Mouse (Mus musculus): ENCODE measurements around the gene H2-Ke6.
"Not testable (repeated sequence)": the region's sequence is repeated elsewhere in the genome, so short reads cannot be mapped to it uniquely, and the experiment has no call there.

Gene H2-Ke6

DNA sequence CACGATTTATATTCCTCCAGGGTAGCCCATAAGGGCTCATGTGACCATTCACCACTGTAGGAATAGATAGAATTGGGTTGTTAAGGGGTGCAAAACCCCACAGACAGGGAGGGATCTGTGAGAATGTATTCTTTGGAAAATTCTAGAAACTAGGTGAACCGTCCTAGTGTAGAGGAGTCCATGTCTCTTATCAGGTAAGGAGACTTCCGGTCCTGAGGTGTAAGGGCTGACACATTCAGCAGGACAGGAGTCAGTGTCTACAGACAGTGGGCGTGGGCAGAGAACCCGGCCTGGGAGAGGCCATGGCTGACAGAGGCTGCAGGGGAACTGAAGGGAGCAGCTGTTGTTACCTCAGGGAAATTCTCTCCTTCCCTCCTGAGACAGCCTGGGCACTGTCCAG is 29.2 kb downstream of the H2-Ke6 start:
- DNase-seq (ENCODE audit: low read depth, low spot score): not testable (repeated sequence)

DNA sequence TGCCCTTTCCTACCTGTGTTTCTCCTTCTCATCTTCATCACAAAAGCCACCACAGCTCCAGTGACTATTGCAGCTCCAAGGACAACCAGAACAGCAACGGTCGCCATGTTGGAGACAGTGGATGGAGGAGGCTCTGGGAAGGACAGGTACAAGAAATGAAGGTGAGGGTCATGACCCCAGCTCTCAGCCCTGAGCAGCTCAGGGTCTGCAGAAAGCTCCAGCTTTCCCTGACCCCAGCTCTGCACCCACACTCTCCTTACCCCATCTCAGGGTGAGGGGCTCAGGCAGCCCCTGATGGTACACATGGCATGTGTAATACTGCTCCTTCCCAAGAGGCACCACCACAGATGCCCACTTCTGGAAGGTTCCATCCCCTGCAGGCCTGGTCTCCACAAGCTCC is 30.8 kb downstream of the H2-Ke6 start:
- DNase-seq (ENCODE audit: low read depth, low spot score): not testable (repeated sequence)

DNA sequence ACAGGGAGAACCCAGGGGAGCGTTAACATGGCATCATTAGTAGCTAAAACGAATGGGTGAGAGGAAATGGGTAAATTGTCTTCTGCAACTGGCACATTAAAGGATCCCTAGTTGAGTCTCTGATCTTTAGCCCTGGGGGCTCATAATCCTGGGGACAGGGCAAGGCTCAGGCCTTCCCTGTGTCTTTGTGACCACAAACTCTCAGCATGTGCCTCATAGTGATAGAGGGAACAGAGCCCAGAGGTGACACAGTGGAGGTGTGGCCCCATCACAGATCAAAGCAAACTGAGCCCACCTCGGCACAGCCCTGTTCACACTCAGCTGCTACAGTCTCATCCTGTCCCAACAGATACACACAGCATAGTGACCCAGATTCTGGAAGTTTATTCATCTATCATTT is 32.2 kb downstream of the H2-Ke6 start:
- DNase-seq (ENCODE audit: low read depth, low spot score): no peak

DNA sequence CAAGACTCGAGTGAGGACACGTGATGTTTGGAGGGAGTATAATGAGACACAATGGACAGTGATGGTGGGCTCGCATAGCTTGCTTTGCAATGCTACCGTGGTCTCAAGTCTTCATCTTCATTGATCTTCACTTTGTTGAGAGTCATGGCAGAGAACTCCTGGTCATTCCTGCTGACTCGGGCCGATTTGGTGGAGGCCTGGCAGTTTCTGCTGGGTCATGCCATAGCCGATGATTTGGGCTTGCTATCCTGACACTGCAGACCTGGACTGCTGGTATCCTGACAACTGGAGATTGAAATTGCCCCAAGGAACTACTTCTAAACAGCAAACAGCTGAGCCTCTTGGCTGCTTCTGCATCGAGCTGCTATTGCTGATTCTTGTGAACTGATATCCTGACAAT is 32.9 kb downstream of the H2-Ke6 start:
- no peak for DNase-seq (ENCODE audit: low read depth, low spot score)

DNA sequence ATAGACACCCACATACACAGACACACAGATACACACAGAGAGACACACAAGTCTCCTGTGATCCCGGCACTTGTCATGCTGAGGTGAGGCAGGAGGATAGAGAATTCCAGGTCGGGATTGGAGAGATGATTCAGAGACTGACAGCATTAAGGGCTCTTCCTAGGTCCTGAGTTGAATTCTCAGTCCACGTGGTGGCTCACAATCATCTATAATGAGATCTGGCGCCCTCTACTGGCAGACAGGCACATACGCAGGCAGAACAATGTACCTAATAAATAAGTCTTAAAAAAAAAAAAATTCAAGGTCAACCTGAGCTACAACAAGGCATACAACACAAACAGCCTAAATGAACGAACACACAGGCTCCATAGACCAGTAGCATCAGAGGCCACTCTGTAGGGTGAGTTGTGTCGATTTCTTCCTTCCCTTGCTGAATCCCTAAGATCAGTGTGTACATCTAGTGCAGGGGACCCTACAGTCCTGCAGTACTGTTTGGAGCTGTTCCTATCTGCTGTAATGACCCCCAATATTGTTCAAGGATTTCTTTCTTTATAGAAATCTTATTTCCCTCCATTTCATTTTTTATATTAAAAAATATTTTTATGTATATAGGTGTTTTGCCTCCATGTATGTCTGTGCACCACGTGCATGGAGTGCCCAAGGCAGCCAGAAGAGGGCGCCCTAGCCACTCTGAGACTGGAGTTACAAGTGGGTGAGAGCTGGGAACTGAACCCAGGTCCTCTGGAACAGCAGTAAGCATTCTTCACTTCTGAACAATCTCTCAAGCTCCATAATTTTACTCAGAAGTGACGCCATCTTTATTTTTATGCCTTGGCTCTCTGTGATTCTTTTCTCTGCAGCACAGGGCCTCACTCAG is 35.8 kb downstream of the H2-Ke6 start:
- DNase-seq (ENCODE audit: low read depth, low spot score): peak; percentile 93

DNA sequence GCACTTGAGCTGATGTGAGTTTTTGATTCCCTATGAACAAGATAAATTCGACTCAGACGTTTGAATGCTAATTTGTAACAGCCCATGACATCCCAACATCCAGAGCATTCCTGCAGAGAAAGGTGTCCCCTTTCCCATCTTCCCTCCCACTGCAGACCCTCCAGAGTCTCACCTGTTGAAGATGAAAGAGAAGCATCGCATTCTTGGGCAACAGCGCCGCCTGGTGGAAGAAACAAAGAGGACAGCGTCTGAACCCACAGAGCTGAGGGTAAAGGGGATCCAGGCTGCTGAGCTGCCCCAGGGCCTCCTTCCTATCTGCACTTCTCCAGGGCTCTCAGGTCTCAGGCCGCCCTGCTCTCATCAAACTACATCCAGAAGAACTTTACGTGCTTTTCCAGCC is 45.7 kb downstream of the H2-Ke6 start:
- not testable (repeated sequence) for DNase-seq (ENCODE audit: low read depth, low spot score)

DNA sequence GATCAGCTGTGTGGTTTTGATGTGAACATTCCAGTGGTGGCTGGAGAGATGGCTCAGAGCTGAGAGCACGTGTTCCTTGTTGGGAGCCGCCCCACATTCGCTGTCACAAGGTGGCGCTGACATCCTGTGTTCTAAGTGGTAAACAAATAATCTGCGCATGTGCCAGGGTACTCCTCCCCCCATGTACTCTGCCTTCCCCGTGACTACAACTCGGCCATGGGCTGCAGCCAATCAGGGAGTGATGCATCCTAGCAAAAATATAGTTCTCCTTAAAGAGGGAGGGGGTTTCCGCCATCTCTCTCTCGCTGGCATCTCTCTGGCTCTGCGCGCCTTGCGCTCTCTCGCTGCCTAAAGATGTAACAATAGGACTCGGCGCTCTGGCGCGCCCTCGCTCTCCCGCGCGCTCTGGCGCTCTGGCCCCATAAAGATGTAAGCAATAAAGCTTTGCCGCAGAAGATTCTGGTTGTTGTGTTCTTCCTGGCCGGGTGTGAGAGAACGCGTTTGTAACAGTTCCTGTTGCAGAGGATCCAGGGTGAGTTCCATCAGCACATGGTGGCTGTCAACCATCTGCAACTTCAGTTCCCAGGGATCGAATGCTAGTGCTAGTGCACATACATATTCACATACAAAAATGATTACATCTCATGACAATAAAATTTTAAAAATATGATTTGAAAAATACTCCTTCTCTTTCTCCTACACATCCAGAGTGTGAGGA is 46.5 kb downstream of the H2-Ke6 start:
- DNase-seq (ENCODE audit: low read depth, low spot score): not testable (repeated sequence)

DNA sequence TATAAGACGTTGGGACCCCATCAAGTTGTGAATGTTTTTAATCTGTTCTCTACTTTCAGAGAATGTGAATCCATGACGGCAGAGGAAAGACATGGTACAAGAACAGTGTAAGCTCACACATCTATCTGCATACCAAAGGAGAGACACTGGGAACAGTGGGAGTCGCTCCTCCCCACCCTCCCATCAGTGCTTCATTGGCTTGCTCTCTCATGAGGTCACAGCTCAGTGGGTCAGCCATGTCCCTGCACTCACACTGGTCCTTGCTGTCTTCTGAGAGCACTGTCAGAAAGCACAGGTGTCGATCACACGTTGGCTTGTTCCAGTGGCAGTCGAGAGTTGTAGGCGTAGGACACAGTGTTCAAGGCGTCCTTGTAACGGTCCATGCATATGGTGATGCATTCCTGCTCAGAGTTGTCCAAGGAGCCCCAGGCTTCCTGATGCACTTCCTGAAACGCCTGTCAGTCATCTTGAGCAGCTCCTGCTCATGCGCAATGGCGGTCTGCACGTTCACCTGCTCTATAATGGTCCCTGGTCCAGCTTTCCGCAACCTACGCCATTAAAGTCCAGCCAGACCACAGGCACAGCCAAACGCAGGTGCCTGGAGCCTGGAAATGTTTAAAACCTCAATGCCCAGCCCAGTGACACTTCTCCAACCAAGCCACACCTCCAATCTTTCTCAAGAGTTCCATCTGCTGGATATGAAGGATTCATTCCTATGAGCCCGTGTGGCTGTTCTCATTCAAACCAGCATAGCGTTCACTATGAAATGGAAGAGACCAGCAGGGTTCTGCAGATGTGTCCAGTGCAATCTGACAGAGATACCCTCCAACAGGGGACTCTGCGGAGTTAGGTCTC is 47.5 kb downstream of the H2-Ke6 start:
- no peak for DNase-seq (ENCODE audit: low read depth, low spot score)

DNA sequence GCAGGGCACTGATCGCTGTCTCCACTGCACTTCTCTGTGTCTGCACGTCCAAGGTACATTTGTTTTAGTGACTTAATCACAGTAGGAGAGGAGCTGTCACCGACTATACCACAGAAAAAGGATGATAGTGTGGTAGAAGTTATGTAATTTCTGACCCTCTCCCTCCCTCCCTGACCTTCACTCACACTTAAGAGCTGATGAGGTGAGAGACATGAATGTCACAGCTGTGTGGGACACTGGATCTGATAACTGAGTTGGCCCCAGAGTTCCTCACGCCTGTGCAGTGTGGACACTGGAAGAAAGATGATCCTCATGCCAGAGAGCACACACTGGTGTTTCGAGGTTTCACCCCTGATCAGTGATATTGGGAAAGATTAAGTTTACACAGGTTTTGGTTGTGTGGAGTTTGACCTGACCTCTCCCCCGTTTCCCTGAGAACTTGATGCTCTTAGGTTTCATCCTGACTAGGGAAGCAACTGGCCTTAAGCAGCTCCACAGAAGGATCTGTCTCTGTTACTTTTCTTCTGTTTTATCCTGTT is 48.3 kb downstream of the H2-Ke6 start:
- DNase-seq (ENCODE audit: low read depth, low spot score): no peak

DNA sequence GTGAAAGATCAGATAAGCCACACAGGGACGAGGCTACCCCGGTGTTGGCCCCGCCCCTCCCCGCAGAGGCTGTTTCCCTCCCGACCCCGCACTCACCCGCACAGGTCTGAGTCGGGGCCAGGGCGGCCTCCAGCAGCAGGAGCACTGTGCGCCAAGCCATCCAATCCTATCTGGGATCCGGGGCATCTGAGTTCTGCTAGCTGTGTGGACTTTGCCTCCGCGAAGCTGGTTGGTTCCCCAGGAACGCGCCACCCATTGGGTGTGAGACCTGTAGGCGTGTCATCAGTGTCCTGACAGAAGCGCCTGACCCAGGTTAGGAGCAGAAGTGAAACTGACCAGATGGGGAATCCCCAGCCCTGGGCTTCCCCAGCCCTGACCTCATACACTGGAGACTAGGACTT is 49.2 kb downstream of the H2-Ke6 start:
- no peak for DNase-seq (ENCODE audit: low read depth, low spot score)

DNA sequence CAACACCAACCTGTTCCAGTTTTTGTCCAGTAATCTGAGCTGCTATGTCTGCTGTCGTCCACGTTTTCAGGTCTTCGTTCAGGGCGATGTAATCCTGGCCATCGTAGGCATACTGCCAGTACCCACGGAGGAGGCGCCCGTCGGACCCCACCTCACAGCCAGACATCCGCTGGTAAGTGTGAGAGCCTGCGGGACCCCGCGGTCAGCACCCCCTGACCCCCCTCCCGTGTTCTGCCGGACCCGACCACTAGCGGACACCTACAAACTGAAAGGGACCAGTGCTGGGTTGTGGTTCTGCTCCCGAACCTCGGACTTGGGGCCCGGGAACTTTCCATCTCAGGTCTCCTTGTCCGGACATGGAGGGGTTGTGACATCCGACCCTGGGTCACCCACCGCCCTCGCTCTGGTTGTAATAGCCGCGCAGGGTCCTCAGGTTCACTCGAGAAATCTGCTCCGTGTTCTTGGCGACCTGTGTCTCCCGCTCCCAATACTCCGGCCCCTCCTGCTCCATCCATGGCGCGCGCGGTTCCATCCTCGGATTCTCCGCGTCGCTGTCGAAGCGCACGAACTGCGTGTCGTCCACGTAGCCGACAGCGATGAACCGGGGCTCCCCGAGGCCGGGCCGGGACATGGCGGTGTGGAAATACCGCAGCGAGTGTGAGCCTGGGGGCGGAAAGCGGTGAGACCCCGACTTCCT is 49.9 kb downstream of the H2-Ke6 start:
- no peak for DNase-seq (ENCODE audit: low read depth, low spot score)

Data from 3T3-L1 (cell line).